Mouse (Mus musculus) embryonic facial prominence, embryonic 15.5 days (tissue): ENCODE data around the gene Arsg. TPM values are rescaled to one million over a fixed set of nuclear protein-coding genes. Genes with fewer than 3 reads are reported as not detected.

Source experiments
- ATAC-seq: fragments of 200-750 bp; cut with Nextera tagmentation; 2 replicates; pipeline ENCODE4 v1.8.0; 2017; ENCODE audit warnings: low read depth, moderate TSS enrichment; ENCODE audit not compliant: insufficient number of reproducible peaks, low FRiP score, low TSS enrichment
- H3K27ac ChIP-seq: fragments of 300-500 bp; sonication (generic); replicated peaks from 2 replicates; pipeline ENCODE4 v1.5.1; 2015; ENCODE audit warnings: mild to moderate bottlenecking, inconsistent platforms
- H3K27me3 ChIP-seq: fragments of 300-500 bp; sonication (generic); 2 replicates; pipeline ENCODE4 v1.6.1; 2015; ENCODE audit warnings: inconsistent platforms
- H3K36me3 ChIP-seq: fragments of 300-500 bp; sonication (generic); 2 replicates; pipeline ENCODE4 v1.6.1; 2015; ENCODE audit warnings: mild to moderate bottlenecking, inconsistent platforms
- H3K4me1 ChIP-seq: fragments of 300-500 bp; sonication (generic); 2 replicates; pipeline ENCODE4 v1.6.1; 2015; ENCODE audit warnings: inconsistent platforms
- H3K4me2 ChIP-seq: fragments of 300-500 bp; sonication (generic); replicated peaks from 2 replicates; pipeline ENCODE4 v1.6.1; 2015; ENCODE audit warnings: mild to moderate bottlenecking, inconsistent platforms
- H3K4me3 ChIP-seq: fragments of 300-500 bp; sonication (generic); replicated peaks from 2 replicates; pipeline ENCODE4 v1.5.1; 2015; ENCODE audit warnings: mild to moderate bottlenecking, inconsistent platforms
- H3K9ac ChIP-seq: fragments of 300-500 bp; sonication (generic); 2 replicates; pipeline ENCODE4 v1.6.1; 2015; ENCODE audit warnings: inconsistent platforms
- H3K9me3 ChIP-seq: fragments of 300-500 bp; sonication (generic); replicated peaks from 2 replicates; pipeline ENCODE4 v1.6.1; 2016; ENCODE audit warnings: inconsistent platforms
- WGBS: fragments of 180-500 bp; shearing (Covaris S2); methylation state at CpG from one replicate; pipeline ENCODE4 v1.1.7; 2015; 5-methylcytosine and 5-hydroxymethylcytosine counted together
- polyA plus RNA-seq: library from polyadenylated mRNA; unstranded; fragments of >200 nt; fragmentation: Nextera tagmentation; extraction: Ambion mirVana; gene quantifications from 2 replicates; pipeline ENCODE4 v1.2.1, GENCODE M21; 2015

Gene Arsg
- polyA plus RNA-seq, 1 experiment from 2014 or later = 4.3 TPM

GRCm38 (mm10) chr11:109520958-109521357, 47.8 kb downstream of the Arsg start:
- 0 out of 2 replicates have a peak, but pooled peaks cover 3% of the 10 kb centered on the region for H3K4me1 ChIP-seq
- no peak overlapping the region for H3K27ac ChIP-seq
- H3K9ac ChIP-seq = no peak overlapping the region
- no peaks in the 10 kb centered on the region for H3K36me3 ChIP-seq
- no peaks in the 10 kb centered on the region for H3K27me3 ChIP-seq
- H3K4me2 ChIP-seq = no peak overlapping the region
- H3K4me3 ChIP-seq = no peak overlapping the region
- no peak for ATAC-seq
- no peaks in the 10 kb centered on the region for H3K9me3 ChIP-seq
- WGBS = 33% methylated on average over 7 of the region's 7 CpGs

DNA sequence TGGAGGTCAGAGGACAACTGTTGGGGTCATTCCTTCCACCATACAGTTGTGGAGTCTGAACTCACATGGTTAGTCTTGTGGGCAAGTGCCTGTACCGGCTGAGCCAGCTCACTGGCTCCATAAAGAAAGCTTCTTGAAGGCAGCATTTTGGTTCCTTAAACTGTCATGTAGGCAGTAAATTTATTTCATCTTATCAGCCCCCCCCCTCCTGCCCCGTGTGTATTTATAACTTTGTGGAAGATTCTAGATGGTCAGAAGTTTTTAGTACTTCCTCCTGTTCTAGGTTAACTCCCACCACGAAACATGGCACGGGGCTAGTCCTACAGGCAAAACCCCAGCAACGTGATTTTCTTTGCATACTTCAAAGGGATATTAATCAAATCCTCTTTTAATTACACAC, 51.7 kb downstream of the Arsg start:
- ATAC-seq = no peak
- H3K36me3 ChIP-seq = no peaks in the 10 kb centered on the region
- WGBS = 68% methylated on average over 5 of the region's 5 CpGs
- no peak overlapping the region for H3K27ac ChIP-seq
- H3K4me3 ChIP-seq = no peak overlapping the region
- no peaks in the 10 kb centered on the region for H3K27me3 ChIP-seq
- H3K4me1 ChIP-seq = no peaks in the 10 kb centered on the region
- H3K9ac ChIP-seq = no peak overlapping the region
- H3K9me3 ChIP-seq = no peaks in the 10 kb centered on the region
- H3K4me2 ChIP-seq = no peak overlapping the region

DNA sequence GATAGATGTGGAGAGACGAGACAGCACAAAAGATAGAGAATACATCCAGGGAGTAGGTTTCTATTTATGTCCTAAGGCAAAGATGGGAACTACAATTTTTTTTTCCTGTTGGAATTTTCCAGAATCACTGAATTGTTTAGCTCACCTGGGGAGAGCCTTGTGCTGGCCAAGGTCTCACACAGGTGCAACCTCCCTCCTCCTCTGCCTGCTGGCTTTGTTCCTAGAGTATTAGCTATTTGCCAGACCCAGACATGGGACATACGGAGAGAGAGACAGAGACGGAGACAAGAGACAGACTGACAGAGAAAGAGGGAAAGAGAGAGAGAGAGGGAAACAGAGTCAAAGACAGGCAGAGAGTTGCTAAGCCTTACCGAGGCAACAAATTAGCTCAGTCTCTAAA, 52.4 kb downstream of the Arsg start:
- Histone ChIP-seq H3K36me3 (no peaks in the 10 kb centered on the region), H3K27me3 (no peaks in the 10 kb centered on the region), H3K4me1 (no peaks in the 10 kb centered on the region), H3K4me2 (no peak overlapping the region), H3K9ac (no peak overlapping the region), H3K9me3 (no peaks in the 10 kb centered on the region), H3K4me3 (no peak overlapping the region), H3K27ac (no peak overlapping the region)
- ATAC-seq = no peak
- 82% methylated on average over 4 of the region's 4 CpGs for WGBS

- ATAC-seq = no peak
- no peak overlapping the region for H3K27ac ChIP-seq
- no peaks in the 10 kb centered on the region for H3K4me1 ChIP-seq
- no peaks in the 10 kb centered on the region for H3K27me3 ChIP-seq
- H3K36me3 ChIP-seq = no peaks in the 10 kb centered on the region
- no peaks in the 10 kb centered on the region for H3K9me3 ChIP-seq
- 83% methylated on average over 4 of the region's 4 CpGs for WGBS
- H3K4me2 ChIP-seq = no peak overlapping the region
- no peak overlapping the region for H3K4me3 ChIP-seq
- H3K9ac ChIP-seq = no peak overlapping the region
These were observed 56.9 kb downstream of the Arsg start for GRCm38 (mm10) chr11:109530030-109530429.

- Histone ChIP-seq H3K27me3 (no peaks in the 10 kb centered on the region), H3K4me3 (no peak overlapping the region), H3K27ac (no peak overlapping the region), H3K9ac (no peak overlapping the region), H3K4me1 (0 out of 2 replicates have a peak, but pooled peaks cover 4% of the 10 kb centered on the region), H3K9me3 (no peaks in the 10 kb centered on the region), H3K36me3 (no peaks in the 10 kb centered on the region), H3K4me2 (no peak overlapping the region)
- 82% methylated on average over 6 of the region's 6 CpGs for WGBS
- ATAC-seq = no peak
These were observed 62.8 kb downstream of the Arsg start for GRCm38 (mm10) chr11:109535966-109536365.

GRCm38 (mm10) chr11:109536939-109537338, 63.8 kb downstream of the Arsg start:
- 0 out of 2 replicates have a peak, but pooled peaks cover 4% of the 10 kb centered on the region for H3K4me1 ChIP-seq
- H3K27me3 ChIP-seq = no peaks in the 10 kb centered on the region
- no peaks in the 10 kb centered on the region for H3K36me3 ChIP-seq
- no peak for ATAC-seq
- H3K9me3 ChIP-seq = no peaks in the 10 kb centered on the region
- H3K4me3 ChIP-seq = no peak overlapping the region
- no peak overlapping the region for H3K27ac ChIP-seq
- H3K4me2 ChIP-seq = no peak overlapping the region
- H3K9ac ChIP-seq = no peak overlapping the region
- 62% methylated on average over 5 of the region's 5 CpGs for WGBS

DNA sequence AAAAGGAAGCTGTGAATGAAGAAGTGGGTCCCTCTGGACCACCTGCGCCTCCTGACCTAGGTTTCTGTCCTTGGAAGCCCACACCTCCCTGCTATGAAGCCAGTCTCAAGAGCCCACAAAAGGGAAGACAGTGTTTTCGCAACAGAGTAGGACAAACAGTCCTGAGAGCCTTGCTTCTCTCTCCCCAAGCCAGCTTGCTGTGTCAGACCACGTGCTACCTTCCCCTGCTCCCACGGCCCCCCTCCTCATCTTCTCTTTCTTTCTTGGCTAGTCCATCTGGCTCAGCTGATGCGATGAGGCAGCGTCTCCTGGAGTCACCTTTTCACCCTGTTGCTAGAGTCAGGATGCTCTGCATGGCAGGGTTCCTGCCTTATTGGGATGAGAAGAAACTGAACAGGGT, 66.1 kb downstream of the Arsg start:
- no peaks in the 10 kb centered on the region for H3K27me3 ChIP-seq
- no peak for ATAC-seq
- H3K27ac ChIP-seq = no peak overlapping the region
- no peak overlapping the region for H3K4me2 ChIP-seq
- H3K9me3 ChIP-seq = no peaks in the 10 kb centered on the region
- H3K4me1 ChIP-seq = 0 out of 2 replicates have a peak, but pooled peaks cover 4% of the 10 kb centered on the region
- H3K9ac ChIP-seq = no peak overlapping the region
- 47% methylated on average over 6 of the region's 6 CpGs for WGBS
- H3K4me3 ChIP-seq = no peak overlapping the region
- H3K36me3 ChIP-seq = no peaks in the 10 kb centered on the region

DNA sequence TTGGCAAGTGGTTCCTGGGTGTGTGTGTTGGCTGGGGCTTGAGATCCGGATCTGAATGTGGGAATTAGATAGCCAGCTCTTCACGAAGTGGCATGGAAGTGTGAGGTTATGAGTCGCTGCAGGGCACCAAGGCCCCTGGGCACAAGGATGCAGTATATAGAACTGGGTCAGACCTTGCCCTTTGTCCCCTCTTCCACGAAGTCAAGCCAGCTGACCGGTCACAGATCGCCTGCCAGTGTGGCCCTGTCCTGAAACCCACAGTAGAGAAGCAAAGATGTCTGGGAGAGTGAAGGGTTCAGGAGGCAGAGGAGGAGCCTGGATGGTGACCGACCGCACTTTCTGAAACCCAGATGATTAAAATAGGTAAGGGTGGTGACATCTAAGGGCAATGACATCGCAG, 70.3 kb downstream of the Arsg start:
- H3K4me1 ChIP-seq = peaks cover 17% of the 10 kb centered on the region
- no peaks in the 10 kb centered on the region for H3K9me3 ChIP-seq
- no peaks in the 10 kb centered on the region for H3K27me3 ChIP-seq
- no peak overlapping the region for H3K4me2 ChIP-seq
- H3K27ac ChIP-seq = no peak overlapping the region
- H3K36me3 ChIP-seq = no peaks in the 10 kb centered on the region
- no peak for ATAC-seq
- 86% methylated on average over 9 of the region's 9 CpGs for WGBS
- H3K4me3 ChIP-seq = no peak overlapping the region
- H3K9ac ChIP-seq = no peak overlapping the region

DNA sequence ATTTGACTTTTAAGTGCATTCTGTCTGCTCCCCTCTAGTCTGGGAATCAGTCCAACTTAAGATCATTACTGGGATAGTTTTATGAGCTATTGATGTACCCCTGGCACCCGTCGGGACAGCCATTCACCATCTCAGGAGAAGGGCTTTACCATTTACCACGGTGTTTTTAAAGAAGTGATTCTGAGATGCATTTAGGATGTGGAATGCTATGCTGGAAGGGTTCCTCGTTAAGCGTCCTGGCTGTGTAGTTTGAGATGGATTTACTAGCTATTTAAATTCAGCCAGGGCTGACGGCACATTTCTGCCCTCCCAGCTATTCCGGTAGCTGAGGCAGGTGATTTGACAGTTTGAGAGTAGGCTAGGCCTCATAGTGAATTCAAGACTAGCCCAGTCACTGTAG, 71.3 kb downstream of the Arsg start:
- no peaks in the 10 kb centered on the region for H3K36me3 ChIP-seq
- no peak overlapping the region for H3K9ac ChIP-seq
- H3K9me3 ChIP-seq = no peaks in the 10 kb centered on the region
- ATAC-seq = no peak
- H3K4me3 ChIP-seq = no peak overlapping the region
- no peaks in the 10 kb centered on the region for H3K27me3 ChIP-seq
- WGBS = 44% methylated on average over 7 of the region's 7 CpGs
- H3K4me2 ChIP-seq = no peak overlapping the region
- no peak overlapping the region for H3K27ac ChIP-seq
- H3K4me1 ChIP-seq = peaks cover 17% of the 10 kb centered on the region

DNA sequence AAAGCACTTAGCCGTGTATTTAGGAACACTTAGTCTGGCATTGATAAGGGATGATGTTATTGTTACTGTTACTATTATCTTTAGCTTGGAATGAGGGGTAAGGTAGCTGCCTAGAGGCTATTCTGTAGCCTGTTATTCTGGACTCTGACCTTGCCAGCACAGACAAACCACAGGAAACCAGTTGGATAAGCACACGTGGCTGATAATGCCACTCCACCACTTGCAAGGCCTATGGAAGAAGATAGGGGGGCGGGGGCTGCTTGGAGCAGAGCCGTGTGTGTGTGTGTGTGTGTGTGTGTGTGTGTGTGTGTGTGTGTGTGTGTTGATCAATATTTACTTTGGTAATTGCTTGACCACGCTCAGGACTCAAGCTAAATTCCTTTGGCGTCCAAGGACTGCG, 72.1 kb downstream of the Arsg start:
- WGBS = 52% methylated on average over 7 of the region's 7 CpGs
- no peak for ATAC-seq
- no peaks in the 10 kb centered on the region for H3K36me3 ChIP-seq

DNA sequence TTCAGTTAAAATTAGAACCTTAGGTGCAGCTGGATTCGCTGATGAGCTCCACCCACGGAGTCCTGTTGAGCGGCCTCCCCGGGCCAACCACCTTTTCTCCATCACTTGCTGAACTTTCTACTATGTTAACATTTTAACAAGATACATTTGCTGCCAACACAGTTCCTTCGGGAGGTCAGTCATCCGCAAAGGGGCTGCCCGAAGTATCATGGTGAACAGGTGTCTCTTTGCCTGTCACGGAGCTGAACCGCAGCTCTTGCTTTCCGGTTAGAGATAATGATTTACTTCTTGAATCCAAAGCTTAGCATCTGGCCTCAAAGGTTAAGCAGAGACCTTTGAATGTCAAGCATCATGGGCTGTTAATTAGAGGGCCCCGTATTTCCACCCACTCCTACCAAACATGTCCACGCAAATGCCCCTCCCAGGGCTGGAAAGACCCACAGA, 72.5 kb downstream of the Arsg start:
- WGBS = 46% methylated on average over 12 of the region's 12 CpGs
- no peak for ATAC-seq

More for the DNA sequence above, 72.1 kb downstream of the Arsg start:
- Histone ChIP-seq H3K4me3 (no peak overlapping the region), H3K27me3 (no peaks in the 10 kb centered on the region), H3K4me2 (no peak overlapping the region), H3K4me1 (peaks cover 17% of the 10 kb centered on the region), H3K27ac (no peak overlapping the region), H3K9ac (no peak overlapping the region), H3K9me3 (no peaks in the 10 kb centered on the region)

GRCm38 (mm10) chr11:109546305-109547001, 73.3 kb downstream of the Arsg start:
- ATAC-seq = peak; percentile 39; the same call in 1 of the 2 replicates
- 47% methylated on average over 16 of the region's 16 CpGs for WGBS
- no peak overlapping the region for H3K4me2 ChIP-seq

More for the DNA sequence above, 72.5 kb downstream of the Arsg start:
- Histone ChIP-seq H3K4me2 (no peak overlapping the region), H3K4me1 (peaks cover 17% of the 10 kb centered on the region), H3K27ac (no peak overlapping the region), H3K4me3 (no peak overlapping the region), H3K27me3 (no peaks in the 10 kb centered on the region), H3K9ac (no peak overlapping the region), H3K9me3 (no peaks in the 10 kb centered on the region), H3K36me3 (no peaks in the 10 kb centered on the region)

More at GRCm38 (mm10) chr11:109546305-109547001, 73.3 kb downstream of the Arsg start:
- Histone ChIP-seq H3K27ac (no peak overlapping the region), H3K4me1 (peaks cover 17% of the 10 kb centered on the region), H3K9ac (no peak overlapping the region), H3K27me3 (no peaks in the 10 kb centered on the region), H3K9me3 (no peaks in the 10 kb centered on the region), H3K4me3 (no peak overlapping the region), H3K36me3 (no peaks in the 10 kb centered on the region)
